Mouse (Mus musculus) gastrocnemius, postnatal 36 days (tissue): ENCODE measurements around the gene Ntsr2. TPM values are rescaled to one million over a fixed set of nuclear protein-coding genes. Genes with fewer than 3 reads are reported as not detected.
"Not testable (repeated sequence)": the region's sequence is repeated elsewhere in the genome, so short reads cannot be mapped to it uniquely, and the experiment has no call there.

Experiments used
- DNase-seq, 2 experiments: peaks; one replicate each; pipeline ENCODE4 v3.0.0; 2022
- intact Hi-C: fragments of 180-260 bp; cut with DNase I; formaldehyde crosslinking; loops from one replicate; pipeline ENCODE4 v1.15.1; 2025
- total RNA-seq, 2 experiments: library from RNA; stranded (reverse); gene quantifications; 2 replicates each; pipeline ENCODE4 v1.2.3; 2021

Gene Ntsr2
- total RNA-seq, 2 experiments from 2014 or later: 2.2 to 2.6 TPM

DNA sequence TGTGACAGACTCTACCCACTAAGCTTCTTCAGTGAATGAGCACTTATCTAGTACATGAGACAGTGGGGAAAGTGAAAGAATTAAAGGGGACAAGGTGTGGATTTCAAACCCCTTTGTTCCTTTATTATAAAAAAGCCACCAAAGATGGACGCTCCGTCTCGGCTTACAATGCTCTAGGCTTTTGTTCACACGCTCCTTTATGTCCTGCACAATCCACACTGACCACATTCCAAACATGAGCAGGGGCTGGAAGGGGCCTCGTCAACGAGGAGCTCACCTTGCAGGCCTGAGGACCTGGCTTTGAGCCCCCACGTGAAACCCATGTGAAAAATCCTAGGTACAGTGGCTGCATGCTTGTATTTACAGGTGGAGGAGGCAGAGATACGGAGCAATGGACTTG lies 8.5 kb upstream of the Ntsr2 start:
- DNase-seq: no peak
- intact Hi-C loops: no loop called here

DNA sequence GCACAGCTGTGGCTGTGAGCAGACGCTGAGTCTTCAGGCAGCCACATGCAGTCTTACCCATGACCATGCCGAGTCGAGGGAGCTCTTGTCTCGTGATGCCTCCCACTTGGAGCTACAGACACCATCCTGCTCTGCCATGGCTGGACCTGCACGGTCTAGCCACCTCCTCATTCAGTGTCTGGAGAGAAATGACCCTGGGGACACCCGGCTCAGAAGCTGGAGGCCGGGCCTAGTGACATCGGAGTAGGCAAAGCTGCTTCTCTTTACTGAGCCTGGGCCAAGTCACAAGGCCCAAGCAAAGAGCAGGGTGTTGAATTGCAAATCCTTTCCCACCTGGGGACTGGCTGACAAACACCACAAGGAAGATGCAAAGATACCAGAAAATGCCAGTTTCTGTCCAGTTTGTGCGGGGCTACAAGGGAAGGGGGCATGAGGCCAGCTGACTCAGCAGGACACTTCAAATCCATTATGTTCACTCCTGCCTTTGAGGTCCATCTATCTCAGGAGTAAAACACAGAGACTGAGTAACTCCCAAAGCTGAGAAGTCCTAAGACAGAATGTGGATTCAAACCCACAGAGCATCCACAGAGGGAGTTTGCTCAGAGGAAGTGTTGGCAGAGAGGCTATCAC lies 6.3 kb upstream of the Ntsr2 start:
- peak; percentile 39 to 54 for DNase-seq

DNA sequence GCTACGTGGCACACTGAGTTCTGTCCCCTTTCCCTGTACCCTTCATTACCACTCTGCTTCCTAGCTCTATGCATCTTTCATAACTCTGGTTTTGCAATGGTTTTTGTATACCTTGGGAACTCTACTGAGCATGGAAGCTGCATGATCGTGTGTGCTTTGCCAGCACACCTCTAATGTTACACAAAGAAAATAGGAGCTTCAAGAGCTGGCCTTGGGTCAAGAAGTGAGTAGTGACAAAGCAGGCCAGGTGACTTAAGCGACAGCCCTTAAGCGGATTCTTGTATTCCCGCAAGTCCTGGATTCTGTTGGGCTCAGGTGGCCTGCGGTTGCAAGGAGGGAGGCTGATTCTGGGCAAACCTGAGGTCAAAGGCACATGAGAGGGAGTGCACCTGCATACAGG lies 4.9 kb upstream of the Ntsr2 start:
- intact Hi-C loops: no loop called here

More for the DNA sequence above, 6.3 kb upstream of the Ntsr2 start:
- intact Hi-C loops: no loop called here

DNA sequence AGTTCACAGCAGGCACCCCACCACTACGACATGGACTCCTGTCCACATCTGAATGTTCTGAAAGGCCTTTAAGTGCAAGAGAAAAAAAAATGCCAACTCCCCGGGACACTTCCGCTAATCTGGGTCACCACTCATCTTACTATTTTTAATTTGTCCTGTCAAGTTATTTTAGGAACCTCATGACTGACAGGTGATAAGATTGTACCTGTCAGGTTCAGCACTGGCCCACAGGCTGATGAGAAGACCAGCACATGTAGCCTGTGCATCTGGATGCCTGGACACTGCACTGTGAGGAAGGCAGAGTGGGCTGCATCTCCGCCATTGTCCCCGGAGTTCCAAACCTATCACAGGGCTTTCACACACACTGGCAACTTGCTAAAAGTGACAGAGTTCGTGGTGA lies 3.4 kb upstream of the Ntsr2 start:
- intact Hi-C loops: no loop called here
- DNase-seq: no peak

More for the DNA sequence above, 4.9 kb upstream of the Ntsr2 start:
- DNase-seq: no peak

DNA sequence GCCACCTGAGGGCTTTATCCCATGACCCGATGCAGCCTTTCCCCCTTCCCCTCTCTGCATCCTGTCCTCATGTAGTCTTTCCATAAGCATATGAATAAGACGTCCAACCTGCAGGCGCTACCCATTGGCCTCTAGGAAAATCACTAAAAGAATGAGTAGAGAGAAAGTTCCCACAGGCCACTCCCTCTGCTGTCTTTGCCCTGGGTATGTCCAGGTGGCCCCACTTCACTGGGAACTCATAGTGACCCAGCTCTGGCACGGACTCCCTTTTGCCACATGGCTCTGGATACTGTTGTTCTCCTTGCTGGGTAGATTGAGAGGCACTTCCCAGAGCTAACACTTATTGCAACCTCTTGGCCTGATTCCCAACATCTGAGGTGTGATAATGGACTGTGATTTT lies 2.4 kb downstream of the Ntsr2 start:
- intact Hi-C loops: loop anchor here (5.0 kb wide), 1 partner anchor 88 kb away; no protein-coding TSS in a partner anchor

DNA sequence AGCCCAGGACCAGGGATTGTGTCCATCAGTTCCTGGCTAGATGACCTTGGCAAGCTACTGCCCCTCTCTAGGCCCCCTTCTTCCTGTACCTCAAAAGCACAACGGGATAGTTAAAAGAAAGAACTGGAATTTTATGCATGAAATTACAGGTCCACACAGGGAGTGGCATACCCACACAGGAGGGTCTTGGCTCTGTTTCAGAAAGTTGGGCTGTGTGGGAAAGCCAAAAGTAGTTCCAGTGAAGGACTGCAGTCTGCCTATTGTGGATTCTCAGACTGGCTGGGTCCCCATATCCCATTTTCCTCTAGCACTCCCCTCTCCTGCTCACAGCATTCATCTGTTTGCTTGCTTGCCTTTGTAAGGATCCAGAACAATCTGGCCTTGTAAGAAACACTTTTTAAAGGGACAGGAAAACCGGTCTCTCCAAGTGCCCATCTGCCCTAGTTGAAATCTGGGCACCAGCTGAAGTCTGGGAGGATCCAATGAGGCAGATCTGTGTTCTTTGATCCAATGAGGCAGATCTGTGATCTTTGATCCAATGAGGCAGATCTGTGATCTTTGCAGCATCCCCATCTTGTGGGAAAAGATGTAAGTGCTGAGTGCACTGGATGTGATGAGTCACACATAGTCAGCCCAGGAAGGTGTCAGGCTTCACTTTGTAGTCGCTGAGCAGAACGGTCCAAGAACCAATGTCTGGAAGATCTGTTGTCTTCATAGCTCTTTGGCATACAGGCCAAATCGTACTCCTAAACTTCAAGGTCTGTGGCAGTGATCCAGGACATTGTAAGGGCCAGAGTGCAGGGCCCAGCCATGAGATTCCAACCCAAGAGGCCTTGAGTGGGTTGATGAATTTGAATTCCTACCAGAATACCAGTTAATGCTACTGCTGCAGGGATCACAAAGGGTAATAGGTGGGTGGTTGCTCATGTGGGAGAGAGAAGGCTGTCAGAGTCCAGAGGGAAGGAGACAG lies 4.0 kb downstream of the Ntsr2 start:
- DNase-seq: no peak
- intact Hi-C loops: loop anchor here (5.0 kb wide), 1 partner anchor 90 kb away; no protein-coding TSS in a partner anchor

More for the DNA sequence above, 2.4 kb downstream of the Ntsr2 start:
- DNase-seq: no peak

DNA sequence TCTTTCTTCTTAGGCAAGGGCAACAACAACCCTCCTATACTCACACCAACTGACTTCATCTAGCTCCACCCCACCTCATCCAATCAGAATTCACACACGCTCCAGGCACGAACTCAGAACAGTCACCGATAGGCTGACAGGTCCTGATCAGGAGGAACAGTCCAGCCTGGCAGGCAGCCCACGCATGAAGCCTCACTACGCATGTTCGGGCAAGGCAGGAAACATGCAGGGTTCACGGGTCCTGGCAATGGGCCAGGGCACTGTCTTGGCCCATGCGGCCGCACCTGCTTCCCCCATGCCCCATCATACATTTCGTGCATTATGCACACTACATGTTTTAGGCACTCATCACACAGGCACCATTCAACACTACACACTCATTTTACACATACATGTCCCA lies 8.3 kb downstream of the Ntsr2 start:
- intact Hi-C loops: loop anchor here (5.0 kb wide), 2 partner anchors 56 to 141 kb away; partner anchors contain the start of gene Greb1

DNA sequence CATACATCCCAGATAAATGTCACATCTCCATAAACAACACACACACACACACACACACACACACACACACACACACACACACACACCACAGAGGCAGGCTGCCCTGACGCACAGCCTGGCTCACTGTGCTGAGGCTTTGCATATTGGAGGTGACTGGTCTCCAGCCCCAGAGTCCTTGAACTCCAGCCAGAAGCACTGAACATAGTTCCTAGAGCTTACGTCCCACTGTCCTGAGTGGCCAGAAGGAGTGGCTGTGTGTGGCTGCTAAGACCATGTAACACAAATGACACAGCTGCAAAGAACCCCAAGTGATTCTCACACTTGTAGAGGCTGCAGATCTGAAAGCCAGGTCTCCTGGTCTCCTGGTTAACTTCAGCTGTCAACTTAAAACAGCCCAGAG lies 8.8 kb downstream of the Ntsr2 start:
- intact Hi-C loops: loop anchor here (2.0 to 5.0 kb wide), 3 partner anchors 55 to 140 kb away; partner anchors contain the start of gene Greb1
- DNase-seq: no peak

More for the DNA sequence above, 8.3 kb downstream of the Ntsr2 start:
- no peak for DNase-seq

DNA sequence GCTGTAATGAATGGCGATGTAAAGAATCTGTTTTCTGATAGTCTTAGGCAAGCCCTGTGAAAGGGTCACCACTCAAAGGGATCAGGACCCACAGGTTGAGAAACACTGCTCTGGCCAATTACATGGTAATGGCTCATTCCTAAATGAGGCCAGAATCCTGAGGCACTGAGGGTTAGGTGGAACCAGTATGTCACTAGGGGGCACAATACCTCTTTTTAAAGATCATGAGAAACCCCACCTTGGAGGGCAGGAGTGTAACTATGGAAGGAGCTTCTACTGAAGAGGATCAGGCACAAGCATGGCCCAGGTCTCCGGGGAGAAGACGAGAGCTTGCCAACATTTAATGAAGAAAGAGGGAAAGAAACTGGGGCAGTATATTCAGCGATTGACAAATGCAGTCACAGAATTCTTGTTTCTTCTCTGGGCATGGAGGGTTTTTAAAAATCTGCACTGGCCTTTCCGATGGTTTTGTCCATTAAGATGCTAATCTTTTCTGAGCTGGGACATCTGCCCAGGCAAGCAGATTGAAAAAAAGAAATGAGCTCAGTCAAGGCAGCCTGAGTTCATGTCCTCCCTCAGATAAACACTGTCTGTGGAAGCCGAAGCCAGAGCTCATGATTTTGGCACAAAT lies 9.9 kb downstream of the Ntsr2 start:
- intact Hi-C loops: loop anchor here (2.0 to 5.0 kb wide), 3 partner anchors 54 to 139 kb away; partner anchors contain the start of gene Greb1

DNA sequence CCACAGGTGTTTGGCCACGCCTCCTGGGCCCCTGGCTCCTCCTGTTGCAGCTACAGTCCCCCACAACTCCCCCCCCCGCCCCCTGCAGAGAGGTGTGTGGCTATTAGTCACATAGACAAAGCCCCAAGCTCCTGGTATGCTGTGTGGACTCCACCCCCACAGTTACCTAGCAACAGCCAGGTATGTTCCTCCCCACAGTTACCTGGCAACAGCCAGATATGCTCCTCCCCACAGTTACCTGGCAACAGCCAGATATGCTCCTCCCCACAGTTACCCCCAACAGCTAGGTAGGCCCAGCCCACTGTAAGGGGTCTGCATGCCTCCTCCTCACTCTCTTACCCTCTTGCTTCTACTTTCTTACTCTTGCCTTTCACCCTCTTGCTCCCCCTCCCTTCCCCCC lies 11.8 kb downstream of the Ntsr2 start:
- DNase-seq: no peak
- intact Hi-C loops: no loop called here

More for the DNA sequence above, 9.9 kb downstream of the Ntsr2 start:
- no peak for DNase-seq

DNA sequence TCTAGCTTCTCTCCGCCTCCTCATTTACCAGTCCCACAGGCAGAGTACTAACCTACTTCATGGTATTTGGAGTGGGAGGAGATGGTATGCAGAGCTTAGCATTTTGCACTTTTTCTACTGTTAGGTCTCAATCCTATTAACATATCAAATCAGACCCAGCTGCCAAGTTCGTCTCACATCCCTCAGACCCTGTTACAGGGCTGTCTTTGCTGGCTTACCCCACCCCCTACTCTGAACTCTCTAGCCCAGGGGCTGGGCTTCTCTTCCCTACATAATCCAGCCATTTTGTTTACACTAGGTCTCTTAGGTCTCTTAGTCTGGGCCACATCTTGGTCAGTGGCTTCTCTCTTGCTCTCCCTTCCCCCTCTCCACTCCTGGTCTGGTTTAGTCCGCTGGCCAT lies 16.0 kb downstream of the Ntsr2 start:
- intact Hi-C loops: no loop called here
- DNase-seq: no peak

DNA sequence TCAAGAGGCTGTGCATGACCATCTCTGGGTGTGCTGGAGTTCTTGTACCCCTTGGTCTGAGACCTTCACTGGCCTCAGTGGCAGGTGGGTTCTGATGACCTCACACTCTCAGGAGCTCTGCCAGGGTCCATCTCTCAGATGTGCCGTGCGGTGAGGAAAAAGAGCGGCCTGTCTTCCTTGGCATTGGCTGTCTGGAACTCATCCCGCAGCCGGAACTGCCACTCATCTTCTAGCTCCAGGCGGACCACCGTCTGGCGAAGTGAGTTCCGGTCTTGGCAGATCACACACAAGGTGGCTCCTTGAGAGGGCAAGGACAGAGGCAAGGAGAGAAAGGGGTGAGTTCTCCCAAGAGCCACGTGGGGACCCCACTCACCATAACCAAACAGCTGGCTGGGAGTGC lies 19.1 kb downstream of the Ntsr2 start:
- no peak for DNase-seq
- intact Hi-C loops: no loop called here

DNA sequence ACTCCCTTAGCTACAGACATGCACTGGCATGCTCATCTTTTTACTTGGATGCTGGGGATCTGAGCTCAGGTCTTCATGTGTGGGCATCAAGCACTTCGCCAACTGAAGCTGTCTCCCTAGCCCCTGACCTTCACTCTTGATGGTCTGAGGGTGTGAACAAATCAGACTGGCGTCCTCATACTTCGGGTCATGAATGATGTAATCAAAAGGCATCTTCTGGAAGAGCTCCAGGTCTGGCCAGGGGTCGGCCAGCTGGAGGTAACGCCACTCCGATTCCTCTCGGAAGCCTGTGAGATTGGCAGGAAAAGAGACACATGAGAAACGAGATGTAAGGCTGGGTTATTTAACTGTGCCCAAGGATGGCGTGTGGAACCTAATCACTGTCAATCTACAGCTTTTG lies 37.4 kb downstream of the Ntsr2 start:
- intact Hi-C loops: no loop called here
- DNase-seq: no peak

DNA sequence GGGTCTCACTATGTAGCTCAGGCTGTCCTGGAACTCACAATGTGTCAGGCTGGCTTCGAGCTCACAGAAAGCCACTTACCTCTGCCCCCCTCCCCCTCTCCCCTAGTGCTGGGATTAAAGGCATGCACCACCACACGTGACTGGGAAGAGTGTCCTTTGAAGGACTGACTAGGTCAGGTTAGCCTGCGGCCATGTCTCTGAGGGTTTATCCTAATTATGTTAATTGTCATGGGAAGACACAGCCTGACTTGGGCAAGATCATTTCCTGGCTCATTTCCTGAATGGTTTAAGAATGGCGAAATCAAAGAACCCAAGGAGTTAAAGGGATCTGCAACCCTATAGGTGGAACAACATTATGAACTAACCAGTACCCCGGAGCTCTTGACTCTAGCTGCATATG lies 41.6 kb downstream of the Ntsr2 start:
- intact Hi-C loops: no loop called here
- no peak for DNase-seq

DNA sequence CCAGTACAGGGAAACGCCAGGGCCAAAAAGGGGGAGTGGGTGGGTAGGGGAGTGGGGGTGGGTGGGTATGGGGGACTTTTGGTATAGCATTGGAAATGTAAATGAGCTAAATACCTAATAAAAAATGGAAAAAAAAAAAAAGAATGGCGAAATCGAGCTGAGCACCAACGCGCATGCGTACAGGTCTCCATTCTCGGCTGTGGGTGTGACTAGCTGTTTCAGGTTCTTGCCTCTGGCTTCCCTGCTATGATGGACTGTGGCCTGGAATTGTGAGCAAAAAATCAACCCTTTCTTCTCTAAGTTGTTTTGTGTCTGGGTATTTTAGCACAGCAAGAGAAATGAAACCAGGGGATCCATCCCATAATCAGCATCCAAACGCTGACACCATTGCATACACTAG lies 42.1 kb downstream of the Ntsr2 start:
- intact Hi-C loops, DNase-seq: not testable (repeated sequence)

DNA sequence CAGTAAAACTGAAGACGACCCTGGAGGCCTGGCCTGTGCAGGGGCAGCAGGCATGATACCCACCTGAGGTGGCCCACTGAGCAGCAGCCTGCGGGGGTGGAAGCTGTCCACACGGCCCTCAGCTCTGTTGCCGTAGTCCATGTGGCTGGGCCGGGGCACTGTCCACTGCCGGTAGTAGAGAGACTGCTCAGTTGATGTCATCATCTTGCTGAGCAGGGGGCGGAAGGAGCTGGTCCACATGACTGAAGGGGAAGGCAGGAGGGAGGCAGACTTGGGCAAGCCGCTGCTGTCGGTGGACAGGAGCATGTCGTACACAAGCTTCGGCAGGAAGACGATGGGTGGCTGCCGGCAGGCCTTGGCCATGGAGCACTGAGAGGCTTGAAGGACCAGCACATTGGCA lies 43.0 kb downstream of the Ntsr2 start:
- intact Hi-C loops: no loop called here
- no peak for DNase-seq

DNA sequence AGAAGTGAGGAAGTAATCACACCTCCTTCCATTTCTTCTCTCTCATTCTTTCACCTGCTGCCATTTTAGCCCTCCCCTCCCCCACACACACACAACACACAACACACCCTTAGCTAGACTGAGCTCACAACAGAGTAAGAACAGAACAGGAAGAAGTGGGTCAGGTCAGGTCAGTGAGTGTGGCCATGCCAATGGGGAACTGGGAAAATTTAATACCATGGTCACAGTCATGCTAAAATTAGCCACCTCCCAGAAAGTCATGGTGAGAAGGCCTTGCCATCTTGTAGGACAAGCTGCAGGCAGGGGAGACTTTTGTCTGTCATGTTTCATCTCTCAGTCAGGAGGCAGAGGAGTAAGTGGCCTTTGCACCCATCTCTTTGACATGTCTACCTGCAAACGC lies 45.5 kb downstream of the Ntsr2 start:
- intact Hi-C loops: no loop called here
- DNase-seq: no peak
